Mouse (Mus musculus): ENCODE results near the gene Kcnk4. TPM values are rescaled to one million over a fixed set of nuclear protein-coding genes. Genes with fewer than 3 reads are reported as not detected.

Gene Kcnk4
- polyA plus RNA-seq, 1 experiment from 2014 or later, result 0.35 TPM

GRCm38 (mm10) chr19:6951994-6952711, 17.8 kb upstream of the Kcnk4 start:
- ATAC-seq (ENCODE audit: insufficient number of reproducible peaks, insufficient read depth, low FRiP score, low read depth), result peak; percentile 30
- Histone ChIP-seq H3K4me2 (replicated peaks; ENCODE audit: low read depth, low read length) (peak overlapping the region; percentile 93), H3K36me3 (ENCODE audit: control insufficient read depth, insufficient read depth, low read length) (peaks cover 35% of the 10 kb centered on the region), H3K27me3 (ENCODE audit: control insufficient read depth, insufficient read depth, low read length) (no peaks in the 10 kb centered on the region), H3K4me1 (ENCODE audit: control insufficient read depth, insufficient read depth, low read length) (peaks cover 20% of the 10 kb centered on the region), H3K9ac (replicated peaks; ENCODE audit: low read depth, low read length) (peak overlapping the region; percentile 61), H3K4me3 (ENCODE audit: low read depth, low read length) (peak overlapping the region; percentile 57), H3K9me3 (ENCODE audit: control insufficient read depth, low read depth, low read length) (no peaks in the 10 kb centered on the region), H3K27ac (ENCODE audit: low read length) (peak overlapping the region; percentile 97)
- WGBS, result 2% methylated on average over 31 of the region's 31 CpGs

DNA sequence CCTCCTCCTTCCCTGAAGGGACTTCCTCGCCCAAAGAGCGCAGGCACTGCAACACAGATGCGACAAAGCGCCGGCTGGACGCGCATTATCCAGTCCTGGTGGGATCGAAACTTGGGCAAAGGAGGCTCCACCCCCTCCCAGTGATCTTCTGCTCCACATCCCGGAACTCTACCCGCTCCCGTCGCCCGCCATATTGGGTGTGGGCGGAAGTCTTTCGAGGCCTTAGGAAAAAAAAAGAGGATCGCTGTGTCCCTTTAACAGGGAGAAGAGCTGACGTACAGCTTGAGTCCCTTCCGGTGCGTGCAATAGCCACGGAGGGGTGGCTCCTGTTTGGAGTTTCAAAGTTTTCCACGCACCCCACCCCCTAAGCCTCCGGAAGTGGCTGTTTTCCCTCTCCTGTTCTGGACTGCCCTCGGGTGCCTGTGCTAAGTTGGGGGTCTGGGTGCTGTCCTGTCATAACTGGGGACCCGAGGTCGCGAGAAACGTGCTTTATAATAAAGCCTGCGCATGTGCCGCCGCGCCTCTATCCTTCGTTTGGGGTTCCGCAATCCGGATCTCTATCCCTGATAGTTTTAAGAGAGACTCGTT, 17.2 kb upstream of the Kcnk4 start:
- WGBS, result 0% methylated on average over 35 of the region's 35 CpGs
- Histone ChIP-seq H3K4me3 (ENCODE audit: low read depth, low read length) (peak overlapping the region; percentile 57), H3K4me2 (replicated peaks; ENCODE audit: low read depth, low read length) (peak overlapping the region; percentile 93), H3K4me1 (ENCODE audit: control insufficient read depth, insufficient read depth, low read length) (peaks cover 20% of the 10 kb centered on the region), H3K36me3 (ENCODE audit: control insufficient read depth, insufficient read depth, low read length) (peaks cover 29% of the 10 kb centered on the region), H3K9me3 (ENCODE audit: control insufficient read depth, low read depth, low read length) (no peaks in the 10 kb centered on the region), H3K27ac (ENCODE audit: low read length) (peak overlapping the region; percentile 97), H3K27me3 (ENCODE audit: control insufficient read depth, insufficient read depth, low read length) (no peaks in the 10 kb centered on the region), H3K9ac (replicated peaks; ENCODE audit: low read depth, low read length) (peak overlapping the region; percentile 61)
- ATAC-seq (ENCODE audit: insufficient number of reproducible peaks, insufficient read depth, low FRiP score, low read depth), result peak; percentile 72

DNA sequence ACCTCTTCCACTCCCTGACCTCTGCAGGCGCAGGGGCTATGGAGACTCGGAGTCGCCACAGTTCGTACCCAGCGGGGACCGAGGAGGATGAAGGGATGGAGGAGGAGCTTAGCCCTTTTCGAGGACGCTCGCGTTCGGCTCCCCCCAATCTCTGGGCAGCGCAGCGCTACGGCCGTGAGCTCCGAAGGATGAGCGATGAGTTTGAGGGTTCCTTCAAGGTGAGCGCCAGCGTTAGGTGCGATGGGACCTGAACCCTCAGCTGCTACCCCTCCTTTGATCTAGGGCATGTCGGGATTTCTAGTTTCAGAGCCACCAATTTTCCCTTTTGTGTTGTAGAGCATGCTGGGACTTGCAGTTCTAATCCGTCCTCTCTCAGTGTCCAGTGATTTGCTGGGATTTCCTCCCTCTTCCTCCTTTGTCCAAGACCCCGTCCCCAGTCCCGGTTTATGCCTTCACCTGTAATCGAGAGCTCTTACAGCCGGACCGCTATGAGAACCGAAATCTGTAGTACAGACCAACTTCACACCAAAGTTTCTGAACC, 16.4 kb upstream of the Kcnk4 start:
- 0 out of 2 replicates have a peak, but pooled peaks have one; percentile 3 for ATAC-seq (ENCODE audit: insufficient number of reproducible peaks, insufficient read depth, low FRiP score, low read depth)
- WGBS, result under 1% methylated on average over 28 of the region's 28 CpGs
- H3K4me3 ChIP-seq (ENCODE audit: low read depth, low read length), result peak overlapping the region; percentile 57
- no peaks in the 10 kb centered on the region for H3K27me3 ChIP-seq (ENCODE audit: control insufficient read depth, insufficient read depth, low read length)
- no peaks in the 10 kb centered on the region for H3K9me3 ChIP-seq (ENCODE audit: control insufficient read depth, low read depth, low read length)
- peak overlapping the region; percentile 93 for H3K4me2 ChIP-seq (replicated peaks; ENCODE audit: low read depth, low read length)
- H3K4me1 ChIP-seq (ENCODE audit: control insufficient read depth, insufficient read depth, low read length), result peaks cover 20% of the 10 kb centered on the region
- peak overlapping the region; percentile 97 for H3K27ac ChIP-seq (ENCODE audit: low read length)
- peaks cover 21% of the 10 kb centered on the region for H3K36me3 ChIP-seq (ENCODE audit: control insufficient read depth, insufficient read depth, low read length)
- peak overlapping the region; percentile 61 for H3K9ac ChIP-seq (replicated peaks; ENCODE audit: low read depth, low read length)

DNA sequence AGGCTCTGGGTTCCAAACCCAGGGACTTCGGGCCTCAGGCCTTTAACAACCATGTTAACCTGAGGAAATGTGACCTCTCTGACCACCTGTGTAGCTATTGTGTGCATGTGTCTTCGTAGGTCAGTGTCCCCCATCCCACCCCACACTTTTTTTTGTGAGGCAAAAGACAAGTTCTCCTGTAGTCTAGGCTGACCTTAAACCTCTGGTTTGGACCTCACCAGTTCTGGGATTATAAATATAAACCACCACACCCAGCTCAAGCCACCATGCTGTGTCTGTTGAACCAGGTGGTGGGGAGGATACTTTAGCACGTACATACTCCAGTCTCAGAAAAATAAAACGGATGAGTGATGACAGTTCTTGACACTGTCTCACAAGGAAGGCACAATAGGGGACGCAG, 15.6 kb upstream of the Kcnk4 start:
- Histone ChIP-seq H3K9ac (replicated peaks; ENCODE audit: low read depth, low read length) (peak overlapping the region; percentile 61; the same call in 1 of the 2 replicates), H3K4me1 (ENCODE audit: control insufficient read depth, insufficient read depth, low read length) (peaks cover 20% of the 10 kb centered on the region), H3K4me2 (replicated peaks; ENCODE audit: low read depth, low read length) (peak overlapping the region; percentile 93), H3K9me3 (ENCODE audit: control insufficient read depth, low read depth, low read length) (no peaks in the 10 kb centered on the region), H3K36me3 (ENCODE audit: control insufficient read depth, insufficient read depth, low read length) (peaks cover 14% of the 10 kb centered on the region; the same call in 1 of the 2 replicates), H3K27ac (ENCODE audit: low read length) (peak overlapping the region; percentile 97; the same call in 1 of the 2 replicates), H3K27me3 (ENCODE audit: control insufficient read depth, insufficient read depth, low read length) (no peaks in the 10 kb centered on the region), H3K4me3 (ENCODE audit: low read depth, low read length) (peak overlapping the region; percentile 57)
- 55% methylated on average over 5 of the region's 5 CpGs for WGBS
- no peak for ATAC-seq (ENCODE audit: insufficient number of reproducible peaks, insufficient read depth, low FRiP score, low read depth)

GRCm38 (mm10) chr19:6949532-6949931, 15.2 kb upstream of the Kcnk4 start:
- peak overlapping the region; percentile 93 for H3K4me2 ChIP-seq (replicated peaks; ENCODE audit: low read depth, low read length)
- no peak overlapping the region for H3K9ac ChIP-seq (replicated peaks; ENCODE audit: low read depth, low read length)
- no peak overlapping the region for H3K4me3 ChIP-seq (ENCODE audit: low read depth, low read length)
- no peaks in the 10 kb centered on the region for H3K27me3 ChIP-seq (ENCODE audit: control insufficient read depth, insufficient read depth, low read length)
- ATAC-seq (ENCODE audit: insufficient number of reproducible peaks, insufficient read depth, low FRiP score, low read depth), result no peak
- H3K4me1 ChIP-seq (ENCODE audit: control insufficient read depth, insufficient read depth, low read length), result peaks cover 20% of the 10 kb centered on the region
- H3K9me3 ChIP-seq (ENCODE audit: control insufficient read depth, low read depth, low read length), result no peaks in the 10 kb centered on the region
- 80% methylated on average over 5 of the region's 5 CpGs for WGBS
- H3K27ac ChIP-seq (ENCODE audit: low read length), result no peak overlapping the region; the same call in 1 of the 2 replicates
- peaks cover 9% of the 10 kb centered on the region; the same call in 1 of the 2 replicates for H3K36me3 ChIP-seq (ENCODE audit: control insufficient read depth, insufficient read depth, low read length)

- Histone ChIP-seq H3K27ac (ENCODE audit: low read length) (no peak overlapping the region), H3K27me3 (ENCODE audit: control insufficient read depth, insufficient read depth, low read length) (no peaks in the 10 kb centered on the region), H3K4me2 (replicated peaks; ENCODE audit: low read depth, low read length) (no peak overlapping the region), H3K4me3 (ENCODE audit: low read depth, low read length) (no peak overlapping the region), H3K9ac (replicated peaks; ENCODE audit: low read depth, low read length) (no peak overlapping the region), H3K9me3 (ENCODE audit: control insufficient read depth, low read depth, low read length) (no peaks in the 10 kb centered on the region), H3K4me1 (ENCODE audit: control insufficient read depth, insufficient read depth, low read length) (peaks cover 18% of the 10 kb centered on the region), H3K36me3 (ENCODE audit: control insufficient read depth, insufficient read depth, low read length) (no peaks in the 10 kb centered on the region; the same call in 1 of the 2 replicates)
- WGBS, result 76% methylated on average over 4 of the region's 4 CpGs
- no peak for ATAC-seq (ENCODE audit: insufficient number of reproducible peaks, insufficient read depth, low FRiP score, low read depth)
Measured at GRCm38 (mm10) chr19:6948186-6948585, 13.9 kb upstream of the Kcnk4 start.

GRCm38 (mm10) chr19:6947742-6948141, 13.4 kb upstream of the Kcnk4 start:
- no peaks in the 10 kb centered on the region; the same call in 1 of the 2 replicates for H3K36me3 ChIP-seq (ENCODE audit: control insufficient read depth, insufficient read depth, low read length)
- 45% methylated on average over 4 of the region's 4 CpGs for WGBS
- no peak for ATAC-seq (ENCODE audit: insufficient number of reproducible peaks, insufficient read depth, low FRiP score, low read depth)
- peaks cover 19% of the 10 kb centered on the region for H3K4me1 ChIP-seq (ENCODE audit: control insufficient read depth, insufficient read depth, low read length)
- H3K27ac ChIP-seq (ENCODE audit: low read length), result no peak overlapping the region
- no peak overlapping the region for H3K9ac ChIP-seq (replicated peaks; ENCODE audit: low read depth, low read length)
- no peaks in the 10 kb centered on the region for H3K9me3 ChIP-seq (ENCODE audit: control insufficient read depth, low read depth, low read length)
- no peak overlapping the region for H3K4me2 ChIP-seq (replicated peaks; ENCODE audit: low read depth, low read length)
- H3K27me3 ChIP-seq (ENCODE audit: control insufficient read depth, insufficient read depth, low read length), result no peaks in the 10 kb centered on the region
- no peak overlapping the region for H3K4me3 ChIP-seq (ENCODE audit: low read depth, low read length)

- Histone ChIP-seq H3K4me2 (replicated peaks; ENCODE audit: low read depth, low read length) (no peak overlapping the region), H3K27ac (ENCODE audit: low read length) (no peak overlapping the region), H3K36me3 (ENCODE audit: control insufficient read depth, insufficient read depth, low read length) (no peaks in the 10 kb centered on the region; the same call in 1 of the 2 replicates), H3K4me3 (ENCODE audit: low read depth, low read length) (no peak overlapping the region), H3K9me3 (ENCODE audit: control insufficient read depth, low read depth, low read length) (no peaks in the 10 kb centered on the region), H3K27me3 (ENCODE audit: control insufficient read depth, insufficient read depth, low read length) (no peaks in the 10 kb centered on the region), H3K9ac (replicated peaks; ENCODE audit: low read depth, low read length) (no peak overlapping the region), H3K4me1 (ENCODE audit: control insufficient read depth, insufficient read depth, low read length) (peaks cover 11% of the 10 kb centered on the region; the same call in 1 of the 2 replicates)
- 93% methylated on average over 6 of the region's 6 CpGs for WGBS
- ATAC-seq (ENCODE audit: insufficient number of reproducible peaks, insufficient read depth, low FRiP score, low read depth), result no peak
Measured at GRCm38 (mm10) chr19:6943709-6944108, 9.4 kb upstream of the Kcnk4 start.

Data from stomach, embryonic 14.5 days (tissue).